Mouse (Mus musculus) right cerebral cortex, postnatal 25 days (tissue): Measurements from ENCODE around the gene Galk1.

Experiments used
- DNase-seq: peaks from one replicate; pipeline ENCODE4 v3.0.0; 2022

The Galk1 gene

GRCm38 (mm10) chr11:116009661-116010060, 2.9 kb downstream of the Galk1 start:
- DNase-seq, result no peak

DNA sequence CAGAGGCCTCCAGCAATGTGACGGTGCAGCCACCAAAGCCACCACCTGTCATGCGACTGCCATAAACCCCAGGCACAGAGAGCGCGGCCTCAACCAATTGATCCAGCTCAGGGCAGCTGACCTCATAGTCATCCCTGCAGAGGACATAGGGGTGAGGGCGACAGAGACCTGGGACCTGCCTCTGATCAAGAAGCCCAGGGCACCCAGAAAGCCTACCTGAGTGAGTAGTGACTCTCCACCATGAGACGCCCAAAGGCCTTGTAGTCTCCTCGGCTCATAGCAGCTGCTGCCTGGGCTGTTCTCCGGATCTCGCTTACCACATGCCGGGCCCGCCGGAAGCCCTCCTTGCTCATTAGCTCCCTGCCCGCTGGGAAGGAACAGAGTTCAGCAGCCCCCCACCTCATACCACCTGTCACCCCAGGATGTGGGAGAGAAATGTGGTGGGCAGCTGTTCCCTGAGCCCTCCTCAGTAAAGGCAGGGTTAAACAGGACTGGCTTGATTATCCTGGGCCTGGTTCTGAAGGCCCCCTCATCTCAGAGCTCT, 3.6 kb downstream of the Galk1 start:
- no peak for DNase-seq

DNA sequence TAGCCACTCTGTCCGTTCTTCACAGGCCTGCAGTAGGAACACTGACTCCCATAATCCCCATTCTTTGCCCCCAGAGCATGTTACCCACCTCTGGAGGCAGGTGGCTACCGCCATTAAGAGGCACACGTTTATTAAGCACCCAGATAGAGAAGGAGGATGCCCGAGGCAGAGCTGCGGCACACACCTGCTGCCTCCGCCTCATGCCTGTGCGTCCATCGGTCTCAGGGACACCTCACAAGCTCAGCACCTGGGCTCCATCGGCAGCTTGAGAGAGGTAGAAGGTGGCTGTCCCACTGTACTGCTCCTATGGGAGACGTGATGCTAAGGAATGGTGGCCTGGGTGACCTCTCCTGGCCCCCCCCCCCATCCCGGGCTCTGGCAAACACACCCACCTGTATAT, 4.1 kb downstream of the Galk1 start:
- no peak for DNase-seq

DNA sequence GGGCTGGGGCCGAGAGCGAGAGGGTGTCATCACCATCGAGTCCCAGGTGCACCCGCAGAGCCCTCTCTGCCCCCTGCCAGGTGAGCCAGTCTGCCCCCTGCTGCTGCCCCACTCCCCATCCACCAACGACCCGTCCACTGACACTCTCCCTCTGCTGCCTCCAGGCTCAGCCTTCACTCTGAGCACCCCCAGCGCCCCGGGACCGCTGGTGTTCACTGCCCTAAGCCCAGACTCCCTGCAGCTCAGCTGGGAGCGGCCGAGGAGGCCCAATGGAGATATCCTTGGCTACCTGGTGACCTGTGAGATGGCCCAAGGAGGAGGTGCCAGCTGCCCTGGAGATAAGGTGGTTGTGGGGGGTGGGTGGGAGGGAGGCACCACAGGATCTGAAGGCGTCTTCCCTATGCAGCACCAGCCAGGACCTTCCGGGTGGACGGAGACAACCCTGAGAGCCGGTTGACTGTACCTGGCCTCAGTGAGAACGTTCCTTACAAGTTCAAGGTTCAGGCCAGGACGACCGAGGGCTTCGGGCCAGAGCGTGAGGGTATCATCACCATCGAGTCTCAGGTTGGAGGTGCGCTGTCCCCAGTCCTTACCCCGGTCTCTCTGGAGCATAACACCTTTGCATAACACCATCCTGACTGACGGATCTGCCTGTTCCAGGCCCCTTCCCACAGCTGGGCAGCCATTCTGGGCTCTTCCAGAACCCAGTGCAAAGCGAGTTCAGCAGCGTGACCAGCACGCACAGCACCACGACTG, 5.2 kb downstream of the Galk1 start:
- no peak for DNase-seq

DNA sequence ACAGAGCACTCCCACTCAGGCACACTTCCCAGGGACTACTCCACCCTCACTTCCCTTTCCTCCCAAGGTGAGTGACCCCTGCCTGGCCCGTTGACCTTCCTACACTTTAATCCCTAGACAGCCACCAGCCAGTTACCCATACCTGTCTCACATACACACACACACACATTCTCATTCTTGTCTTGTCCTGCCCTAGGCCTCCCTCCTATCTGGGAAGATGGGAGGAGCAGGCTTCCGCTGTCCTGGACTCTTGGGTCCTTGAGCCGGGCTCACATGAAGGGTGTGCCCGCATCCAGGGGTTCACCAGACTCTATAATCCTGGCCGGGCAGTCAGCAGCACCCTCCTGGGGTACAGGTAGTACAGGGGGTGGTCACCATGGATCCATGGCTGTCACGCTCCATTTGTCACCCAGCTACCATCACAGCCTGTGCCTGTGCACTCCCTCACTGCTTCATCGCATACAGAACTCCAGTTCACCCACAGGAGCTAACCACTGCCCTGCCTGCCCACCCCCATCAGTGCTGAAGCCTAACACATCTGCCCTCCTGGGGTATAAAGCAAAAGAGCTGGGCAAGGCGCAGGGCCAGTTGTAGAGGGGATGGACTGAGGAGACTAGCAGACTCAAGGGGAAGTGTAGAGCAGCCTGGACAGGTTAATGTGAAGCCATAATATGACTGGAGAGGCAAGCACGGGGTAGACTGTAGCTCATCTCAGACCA, 6.7 kb downstream of the Galk1 start:
- no peak for DNase-seq

GRCm38 (mm10) chr11:116004840-116005700, 7.4 kb downstream of the Galk1 start:
- peak; percentile 71 for DNase-seq

DNA sequence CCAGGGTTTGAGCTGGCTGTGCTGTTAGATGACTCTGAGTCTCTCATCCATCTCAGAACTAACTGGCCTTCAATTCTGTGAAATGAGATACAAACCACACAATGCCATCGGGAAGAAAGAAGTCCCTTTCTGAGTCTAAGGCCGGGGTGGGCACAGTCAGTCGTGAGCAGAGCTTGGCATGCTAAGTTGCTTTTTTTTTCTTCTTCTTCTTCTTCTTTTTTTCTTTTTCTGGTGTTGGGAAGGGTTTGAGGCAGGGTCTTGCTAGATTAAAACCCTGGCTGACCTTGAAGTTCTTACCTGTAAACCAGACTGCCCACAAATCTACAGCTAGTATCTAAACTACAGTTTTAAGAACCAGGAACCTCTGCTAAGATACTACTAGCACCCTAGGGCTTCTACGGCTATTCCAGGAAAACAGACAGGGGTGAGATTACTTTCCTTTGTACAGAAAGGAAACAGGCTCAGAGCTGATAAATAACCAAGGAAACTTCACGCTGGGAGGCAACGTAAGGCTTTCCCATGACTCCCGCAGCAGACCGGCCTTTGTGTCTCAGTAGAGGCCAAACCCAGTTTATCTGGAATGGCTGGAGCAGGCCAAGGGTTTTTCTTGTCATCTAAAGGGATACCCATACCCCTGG, 8.2 kb downstream of the Galk1 start:
- no peak for DNase-seq

DNA sequence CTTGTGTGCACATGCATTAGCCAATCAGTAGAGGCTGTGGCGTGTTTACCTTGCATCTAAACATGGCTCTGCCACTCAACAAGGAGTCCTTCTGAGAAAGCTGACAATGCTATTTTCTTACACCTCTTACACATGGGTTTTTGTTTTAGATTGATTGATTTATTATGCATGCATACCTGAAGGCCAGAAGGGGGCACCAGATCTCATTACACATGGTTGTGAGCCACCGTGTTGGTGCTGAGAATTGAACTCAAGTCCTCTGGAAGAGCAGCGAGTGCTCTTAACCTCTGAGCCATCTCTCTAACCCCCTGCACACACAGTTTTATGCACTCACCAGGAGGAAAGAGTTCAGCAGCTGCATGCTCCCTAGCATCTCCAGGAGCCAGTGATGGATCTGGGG, 9.6 kb downstream of the Galk1 start:
- DNase-seq, result no peak

DNA sequence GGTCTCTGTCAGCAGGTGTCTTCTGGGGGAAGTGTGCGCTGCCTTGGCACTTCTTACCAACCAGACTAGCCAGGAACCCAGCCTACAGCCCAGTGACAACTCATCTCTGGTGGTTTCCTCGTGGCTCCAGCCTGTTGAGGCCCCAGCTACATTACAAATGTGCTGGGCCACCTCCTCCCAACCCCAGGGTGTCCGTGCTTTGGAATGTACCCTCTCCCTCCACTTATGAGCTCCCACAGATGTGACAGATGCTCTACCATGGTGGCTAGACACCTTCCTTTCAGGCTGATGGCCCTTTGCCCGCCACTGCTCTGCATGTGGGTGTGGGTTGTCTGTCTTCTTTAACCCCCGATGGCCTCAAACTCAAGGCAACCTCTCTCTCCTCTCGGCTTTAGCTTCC, 10.8 kb downstream of the Galk1 start:
- no peak for DNase-seq

GRCm38 (mm10) chr11:116000607-116001006, 11.9 kb downstream of the Galk1 start:
- no peak for DNase-seq

DNA sequence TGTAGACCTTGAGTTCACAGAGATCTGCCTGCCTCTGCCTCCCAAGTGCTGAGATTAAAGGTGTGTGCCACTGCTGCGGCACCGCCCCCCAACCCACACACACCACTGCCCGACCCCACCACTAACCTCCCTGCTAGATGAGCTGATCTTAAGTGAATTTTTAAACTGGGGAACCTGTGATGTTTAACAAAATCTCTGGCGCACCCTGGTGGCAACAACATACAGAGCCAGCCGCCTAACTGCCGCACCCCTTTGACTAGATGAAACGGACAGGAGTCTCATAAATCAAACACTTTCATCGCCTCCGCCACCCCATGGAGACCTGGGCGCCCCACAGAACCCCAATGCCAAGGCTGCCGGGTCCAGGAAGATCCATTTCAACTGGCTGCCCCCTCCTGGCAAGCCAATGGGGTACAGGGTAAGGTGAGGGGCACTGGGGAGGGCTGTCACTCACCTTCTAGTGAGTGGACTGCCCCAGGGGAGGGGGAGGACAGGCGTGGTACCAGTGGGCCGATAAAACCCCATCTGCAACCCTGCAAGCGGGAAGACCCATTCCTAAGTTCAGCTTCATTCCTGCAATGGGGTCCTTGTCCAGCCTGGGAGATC, 12.9 kb downstream of the Galk1 start:
- DNase-seq, result peak; percentile 55

DNA sequence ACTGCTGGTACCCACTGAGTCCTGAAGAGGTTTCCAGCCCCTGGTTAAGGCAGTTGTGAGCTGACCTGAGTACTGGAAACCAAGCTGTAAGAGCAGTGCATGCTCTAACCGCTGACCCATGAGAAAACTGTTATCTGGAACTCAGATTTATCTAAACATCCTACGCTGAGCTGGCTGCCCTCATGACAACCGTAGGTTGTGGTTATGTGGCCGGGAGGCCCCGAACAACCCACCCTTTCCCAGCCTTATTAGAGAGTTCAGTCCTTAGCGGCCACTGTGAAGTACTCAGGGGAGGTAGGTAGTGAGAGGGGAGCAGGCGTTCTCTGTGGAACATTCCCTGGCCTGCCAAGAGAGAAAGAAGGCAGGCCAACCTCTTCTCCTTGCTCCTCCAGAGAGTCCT, 13.5 kb downstream of the Galk1 start:
- no peak for DNase-seq

- DNase-seq, result no peak
Measured at GRCm38 (mm10) chr11:115997662-115998061, 14.9 kb downstream of the Galk1 start.

DNA sequence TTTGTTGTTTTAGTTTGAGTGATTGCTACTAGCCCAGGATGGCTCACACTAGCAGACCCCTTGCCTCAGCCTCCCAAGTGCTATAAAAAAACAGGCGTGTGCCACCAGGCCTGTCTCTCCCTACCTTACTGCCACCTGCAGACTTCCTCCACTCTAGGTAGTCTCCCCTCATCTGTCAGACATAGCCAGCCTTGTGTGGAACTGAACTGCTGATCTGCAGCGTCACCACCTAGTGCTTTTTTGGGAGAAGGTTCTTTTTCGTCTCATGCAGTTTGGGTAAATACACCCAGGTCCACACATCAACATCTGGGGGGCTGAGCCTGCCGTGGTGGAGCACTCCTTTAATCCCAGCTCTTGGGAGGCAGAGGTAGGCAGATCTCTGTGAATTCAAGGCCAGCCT, 15.5 kb downstream of the Galk1 start:
- DNase-seq, result no peak

GRCm38 (mm10) chr11:115995256-115995655, 17.3 kb downstream of the Galk1 start:
- DNase-seq, result no peak

DNA sequence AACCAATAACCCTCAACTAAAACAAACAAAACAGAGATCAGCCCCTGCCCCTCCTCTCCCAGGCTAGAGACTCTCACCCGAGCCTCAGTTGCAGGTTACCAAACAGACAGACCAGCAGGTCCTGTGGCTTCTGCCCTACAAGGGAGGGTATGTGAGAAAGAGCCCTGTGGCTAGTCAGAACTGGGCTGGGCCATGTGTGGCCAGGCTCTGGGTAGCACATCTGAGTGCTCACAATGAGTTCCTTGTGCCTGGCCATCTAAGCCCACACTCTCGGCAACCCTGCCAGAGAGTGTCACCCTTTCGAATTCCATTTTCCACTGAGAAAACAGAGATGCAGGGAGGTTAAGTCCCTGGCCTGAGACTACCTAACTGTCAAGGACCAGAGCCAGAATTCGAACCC, 20.4 kb downstream of the Galk1 start:
- DNase-seq, result no peak

- DNase-seq, result no peak
Measured at GRCm38 (mm10) chr11:115989686-115990085, 22.8 kb downstream of the Galk1 start.

DNA sequence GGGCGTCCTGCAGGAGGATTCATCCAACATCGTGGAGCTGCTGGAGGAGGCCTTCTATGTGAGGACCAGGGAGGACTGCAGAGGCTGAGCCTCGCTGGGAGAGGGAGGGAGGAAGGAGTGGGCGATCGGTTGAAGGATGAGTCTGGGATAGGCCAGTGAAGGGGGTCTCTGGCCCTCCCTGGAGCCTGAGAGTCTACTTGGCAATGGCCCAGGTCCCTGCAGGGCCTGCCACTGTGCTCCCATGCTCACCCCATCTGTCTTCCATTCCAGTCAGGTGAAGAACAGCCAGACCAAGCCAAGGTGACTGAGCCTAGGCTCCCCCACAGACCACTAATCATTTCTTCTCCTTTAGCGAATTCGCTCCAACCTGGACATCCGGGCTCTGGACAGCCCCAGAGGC, 29.2 kb downstream of the Galk1 start:
- no peak for DNase-seq

- no peak for DNase-seq
Measured at GRCm38 (mm10) chr11:115982472-115982871, 30.0 kb downstream of the Galk1 start.

DNA sequence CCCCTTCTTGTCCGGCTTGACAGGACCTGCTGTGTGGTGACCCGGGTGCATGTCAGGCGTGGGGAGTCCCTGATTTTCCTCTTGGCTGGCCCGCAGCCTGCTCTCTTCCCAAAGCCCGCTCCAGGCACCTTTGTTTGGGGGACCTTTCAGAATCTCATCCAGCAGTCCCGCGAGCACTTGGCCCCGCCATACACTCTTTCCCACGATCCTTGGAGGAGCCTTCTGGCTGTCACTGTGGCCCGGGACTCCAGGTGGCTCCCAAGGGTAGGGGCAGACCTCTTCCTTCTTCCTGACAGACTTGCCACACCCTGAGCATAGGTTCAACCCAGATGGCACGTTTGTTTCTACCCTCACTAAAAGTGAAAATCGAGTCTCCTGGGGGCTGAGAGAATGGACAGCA, 37.0 kb downstream of the Galk1 start:
- DNase-seq, result no peak

DNA sequence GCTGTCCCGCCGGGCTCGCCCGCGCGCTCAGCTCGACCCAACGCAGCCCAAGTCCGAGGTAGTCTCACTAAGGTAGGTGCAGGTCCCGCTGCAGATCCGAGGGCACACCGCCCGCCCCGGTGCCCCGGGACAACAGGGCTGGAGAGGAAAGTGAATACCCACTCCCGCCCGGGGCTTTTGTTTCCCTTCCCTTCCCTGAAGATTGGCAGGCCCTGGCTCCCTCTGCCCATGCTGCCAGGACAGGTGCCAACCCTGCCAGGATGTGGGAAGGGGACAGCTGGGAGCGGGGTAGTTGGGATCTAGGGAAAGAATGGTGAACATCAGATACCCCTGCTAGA, 37.5 kb downstream of the Galk1 start:
- no peak for DNase-seq

GRCm38 (mm10) chr11:115974309-115975082, 38.0 kb downstream of the Galk1 start, which contains the start of gene Itgb4:
Gene Itgb4 (plus strand): TSS chr11:115974709.
- DNase-seq, result no peak
